In the genomic region with DNA sequence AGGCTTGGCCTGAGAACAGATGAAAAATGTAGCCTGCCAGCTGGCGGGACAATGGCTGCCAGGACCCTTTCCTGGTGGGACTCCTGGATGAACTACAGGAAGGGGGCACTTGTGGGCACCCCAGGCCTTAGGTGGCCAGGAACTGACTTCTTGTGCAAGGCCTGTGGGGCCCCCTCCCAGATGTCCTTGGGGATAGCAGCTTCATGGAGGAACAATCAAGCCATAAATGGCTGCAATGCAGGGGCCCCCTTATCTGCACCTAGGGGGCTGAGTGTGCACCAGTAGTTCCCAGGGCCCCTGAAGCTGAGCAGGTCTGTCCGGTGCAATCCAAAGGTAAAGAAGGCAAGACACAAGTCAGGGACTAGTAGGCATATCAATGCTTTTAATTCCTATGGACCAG, we compare ENCODE assay signal across 11 mouse cellular contexts. TPM values are rescaled to one million over a fixed set of nuclear protein-coding genes. Genes with fewer than 3 reads are reported as not detected.
DNase-seq lines count a peak whose midpoint lies in the region; ATAC-seq and TF ChIP-seq lines count a peak whose summit lies in the region.
"Had no signal": no experiment of that assay in that cellular context is flagged by ENCODE, and none has a peak within 500 bp of the region (broad histone marks: within the 10 kb centered on the region; RNA-seq: fewer than 3 reads in every experiment).

No protein-coding gene starts in this region.

- H3K4me3 ChIP-seq in heart, embryonic 11.5 days (ENCODE audit: low read depth, low read length), result no peak overlapping the region
- no peak overlapping the region for H3K4me3 ChIP-seq in stomach, embryonic 14.5 days (ENCODE audit: low read depth, low read length)
- no peak overlapping the region for H3K4me3 ChIP-seq in stomach, postnatal 0 days (ENCODE audit: low read depth, low read length)
- no peak overlapping the region for H3K4me3 ChIP-seq in intestine, embryonic 14.5 days (ENCODE audit: low read depth, low read length)
- peak overlapping the region; percentile 64 for H3K4me3 ChIP-seq in neural tube, embryonic 15.5 days (replicated peaks)
- H3K4me3 ChIP-seq in forebrain, embryonic 15.5 days, result no peak overlapping the region

- H3K27ac ChIP-seq in heart, embryonic 11.5 days (ENCODE audit: low read depth, low read length), result no peak overlapping the region
- no peak overlapping the region for H3K27ac ChIP-seq in stomach, embryonic 14.5 days (ENCODE audit: low read length)
- no peak overlapping the region for H3K27ac ChIP-seq in stomach, postnatal 0 days (replicated peaks)
- H3K27ac ChIP-seq in intestine, embryonic 14.5 days (ENCODE audit: low read depth), result peak overlapping the region; percentile 81
- H3K27ac ChIP-seq in neural tube, embryonic 15.5 days (replicated peaks), result no peak overlapping the region
- H3K27ac ChIP-seq in forebrain, embryonic 15.5 days (replicated peaks), result no peak overlapping the region

- H3K9me3 ChIP-seq in heart, embryonic 11.5 days (replicated peaks; ENCODE audit: control insufficient read depth, low read length), result no peaks in the 10 kb centered on the region
- no peaks in the 10 kb centered on the region for H3K9me3 ChIP-seq in stomach, embryonic 14.5 days (ENCODE audit: control insufficient read depth, low read depth, low read length)
- H3K9me3 ChIP-seq in stomach, postnatal 0 days (ENCODE audit: control insufficient read depth, low read length), result no peaks in the 10 kb centered on the region
- no peaks in the 10 kb centered on the region for H3K9me3 ChIP-seq in intestine, embryonic 14.5 days (ENCODE audit: control insufficient read depth, low read length)
- no peaks in the 10 kb centered on the region for H3K9me3 ChIP-seq in neural tube, embryonic 15.5 days (replicated peaks)
- no peaks in the 10 kb centered on the region for H3K9me3 ChIP-seq in forebrain, embryonic 15.5 days

- 0 out of 2 replicates have a peak, but pooled peaks cover 8% of the 10 kb centered on the region for H3K36me3 ChIP-seq in heart, embryonic 11.5 days (ENCODE audit: control insufficient read depth, insufficient read depth, low read length)
- peaks cover 26% of the 10 kb centered on the region; the same call in 1 of the 2 replicates for H3K36me3 ChIP-seq in stomach, embryonic 14.5 days (ENCODE audit: control insufficient read depth, insufficient read depth, low read length)
- H3K36me3 ChIP-seq in stomach, postnatal 0 days (ENCODE audit: control insufficient read depth, insufficient read depth, low read length), result no peaks in the 10 kb centered on the region; the same call in 1 of the 2 replicates
- peaks cover 24% of the 10 kb centered on the region for H3K36me3 ChIP-seq in intestine, embryonic 14.5 days (ENCODE audit: control insufficient read depth, insufficient read depth, low read length)
- peaks cover 29% of the 10 kb centered on the region for H3K36me3 ChIP-seq in neural tube, embryonic 15.5 days
- H3K36me3 ChIP-seq in forebrain, embryonic 15.5 days, result peaks cover 7% of the 10 kb centered on the region; the same call in 1 of the 2 replicates

- DNase-seq in heart, postnatal 10 days, result no peak
- no peak for DNase-seq in stomach, postnatal 0 days (ENCODE audit: low spot score)
- DNase-seq in intestine, embryonic 14.5 days (ENCODE audit: low spot score), result no peak
- DNase-seq in retina, embryonic 14.5 days (ENCODE audit: low spot score), result no peak
- DNase-seq: heart, postnatal 14 days; thymus, adult 18-20 months had no signal

- H3K4me2 ChIP-seq in heart, embryonic 11.5 days, result peak overlapping the region; percentile 83
- H3K4me2 ChIP-seq in stomach, embryonic 14.5 days (replicated peaks; ENCODE audit: low read depth, low read length), result peak overlapping the region; percentile 99
- no peak overlapping the region for H3K4me2 ChIP-seq in stomach, postnatal 0 days (replicated peaks; ENCODE audit: low read depth)
- H3K4me2 ChIP-seq in intestine, embryonic 14.5 days (ENCODE audit: low read length), result peak overlapping the region; percentile 85
- peak overlapping the region; percentile 82 for H3K4me2 ChIP-seq in neural tube, embryonic 15.5 days
- H3K4me2 ChIP-seq in forebrain, embryonic 15.5 days (replicated peaks), result no peak overlapping the region

- peaks cover 31% of the 10 kb centered on the region for H3K4me1 ChIP-seq in heart, embryonic 11.5 days (ENCODE audit: control insufficient read depth, insufficient read depth, low read length)
- peaks cover 39% of the 10 kb centered on the region for H3K4me1 ChIP-seq in stomach, embryonic 14.5 days (ENCODE audit: control insufficient read depth, insufficient read depth, low read length)
- H3K4me1 ChIP-seq in stomach, postnatal 0 days (replicated peaks; ENCODE audit: control insufficient read depth, insufficient read depth), result peaks cover 4% of the 10 kb centered on the region; the same call in 1 of the 2 replicates
- peaks cover 28% of the 10 kb centered on the region; the same call in 1 of the 2 replicates for H3K4me1 ChIP-seq in intestine, embryonic 14.5 days (replicated peaks; ENCODE audit: control insufficient read depth, insufficient read depth, low read length)
- H3K4me1 ChIP-seq in neural tube, embryonic 15.5 days, result peaks cover 44% of the 10 kb centered on the region
- H3K4me1 ChIP-seq in forebrain, embryonic 15.5 days, result peaks cover 38% of the 10 kb centered on the region

- no peak for ATAC-seq in heart, embryonic 11.5 days (replicated peaks; ENCODE audit: insufficient number of reproducible peaks, low FRiP score, low TSS enrichment)
- no peak for ATAC-seq in stomach, embryonic 14.5 days (ENCODE audit: insufficient number of reproducible peaks, insufficient read depth, low FRiP score, low read depth)
- ATAC-seq in stomach, postnatal 0 days (ENCODE audit: low FRiP score, low TSS enrichment), result no peak
- peak; percentile 6; the same call in 1 of the 2 replicates for ATAC-seq in intestine, embryonic 14.5 days (replicated peaks; ENCODE audit: low FRiP score, low TSS enrichment, low read depth)
- no peak for ATAC-seq in neural tube, embryonic 15.5 days (ENCODE audit: low FRiP score)
- no peak for ATAC-seq in forebrain, embryonic 15.5 days (replicated peaks)
- ATAC-seq: CD4-positive, CD25-positive, alpha-beta regulatory T cell, adult 4 months had no signal

- TF ChIP-seq EP300 in stomach, postnatal 0 days (optimal IDR thresholded peaks at IDR 0.05), result no peak

- peak overlapping the region; percentile 43; the same call in 1 of the 2 replicates for H3K9ac ChIP-seq in heart, embryonic 11.5 days (ENCODE audit: low read depth, low read length)
- H3K9ac ChIP-seq in stomach, embryonic 14.5 days (replicated peaks; ENCODE audit: low read depth, low read length), result no peak overlapping the region
- H3K9ac ChIP-seq in stomach, postnatal 0 days (ENCODE audit: low read length), result no peak overlapping the region
- H3K9ac ChIP-seq in intestine, embryonic 14.5 days (ENCODE audit: low read length), result no peak overlapping the region
- H3K9ac ChIP-seq in neural tube, embryonic 15.5 days (replicated peaks), result no peak overlapping the region
- H3K9ac ChIP-seq in forebrain, embryonic 15.5 days (replicated peaks), result no peak overlapping the region

- WGBS in heart, embryonic 11.5 days (ENCODE audit: insufficient replicate concordance), result 83% methylated on average over 2 of the region's 2 CpGs
- WGBS in stomach, embryonic 14.5 days, result 80% methylated on average over 2 of the region's 2 CpGs
- 95% methylated on average over 2 of the region's 2 CpGs for WGBS in stomach, postnatal 0 days
- 62% methylated on average over 2 of the region's 2 CpGs for WGBS in intestine, embryonic 14.5 days
- WGBS in neural tube, embryonic 15.5 days, result 86% methylated on average over 2 of the region's 2 CpGs
- WGBS in forebrain, embryonic 15.5 days, result 93% methylated on average over 2 of the region's 2 CpGs

- intact Hi-C loops in heart, postnatal 10 days (cut with DNase I), result no loop called here

- no peak for TF ChIP-seq CTCF in stomach, postnatal 0 days (IDR thresholded peaks at IDR 0.05; ENCODE audit: low read depth)

- H3K27me3 ChIP-seq in heart, embryonic 11.5 days (ENCODE audit: control insufficient read depth, insufficient read depth, low read length), result peaks cover 24% of the 10 kb centered on the region
- H3K27me3 ChIP-seq in stomach, embryonic 14.5 days (ENCODE audit: control insufficient read depth, insufficient read depth, low read length), result peaks cover 16% of the 10 kb centered on the region
- peaks cover 10% of the 10 kb centered on the region; the same call in 1 of the 2 replicates for H3K27me3 ChIP-seq in stomach, postnatal 0 days (ENCODE audit: control insufficient read depth, insufficient read depth, low read length)
- H3K27me3 ChIP-seq in intestine, embryonic 14.5 days (replicated peaks; ENCODE audit: control insufficient read depth, insufficient read depth, low read length), result peaks cover 21% of the 10 kb centered on the region
- peaks cover 21% of the 10 kb centered on the region for H3K27me3 ChIP-seq in neural tube, embryonic 15.5 days (replicated peaks)
- H3K27me3 ChIP-seq in forebrain, embryonic 15.5 days, result peaks cover 25% of the 10 kb centered on the region

RNA-seq across cellular contexts. Expression of a gene that starts 1.6 kb away (rescaled TPM):
- polyA plus RNA-seq in heart, embryonic 11.5 days (2014; fragmentation: Nextera tagmentation; extraction: Ambion mirVana), result 3.2 and 5.5 TPM in 2 replicates
- total RNA-seq in heart, postnatal 10 days (2021), result 1 to 10 TPM; 1.8 to 2.2 TPM
- polyA plus RNA-seq in stomach, embryonic 14.5 days (2014; fragmentation: Nextera tagmentation; extraction: Ambion mirVana), result 3.6 and 5.5 TPM in 2 replicates
- polyA plus RNA-seq in stomach, postnatal 0 days (2015; fragmentation: Nextera tagmentation; extraction: Ambion mirVana), result 0.34 and 0.55 TPM in 2 replicates
- 59.1 and 85.2 TPM in 2 replicates for polyA plus RNA-seq in intestine, embryonic 14.5 days (2014; fragmentation: Nextera tagmentation; extraction: Ambion mirVana)
- polyA plus RNA-seq in neural tube, embryonic 15.5 days (2015; fragmentation: Nextera tagmentation; extraction: Ambion mirVana), result 2.3 and 33.0 TPM in 2 replicates
- polyA plus RNA-seq in forebrain, embryonic 15.5 days (2015; fragmentation: Nextera tagmentation; extraction: Ambion mirVana), result 4.2 and 5.3 TPM in 2 replicates

RNA-seq across cellular contexts. Expression of a gene that starts 2.0 kb away (rescaled TPM):
- 167 and 172 TPM in 2 replicates for polyA plus RNA-seq in heart, embryonic 11.5 days (2014; fragmentation: Nextera tagmentation; extraction: Ambion mirVana)
- 100 to 1,000 TPM in 1 of 2 experiments, 10 to 100 TPM in 1; 93.8 to 101 TPM for total RNA-seq in heart, postnatal 10 days (2021)
- 225 and 231 TPM in 2 replicates for polyA plus RNA-seq in stomach, embryonic 14.5 days (2014; fragmentation: Nextera tagmentation; extraction: Ambion mirVana)
- polyA plus RNA-seq in stomach, postnatal 0 days (2015; fragmentation: Nextera tagmentation; extraction: Ambion mirVana), result 87.0 and 87.5 TPM in 2 replicates
- polyA plus RNA-seq in intestine, embryonic 14.5 days (2014; fragmentation: Nextera tagmentation; extraction: Ambion mirVana), result 278 and 287 TPM in 2 replicates
- polyA plus RNA-seq in neural tube, embryonic 15.5 days (2015; fragmentation: Nextera tagmentation; extraction: Ambion mirVana), result 159 and 181 TPM in 2 replicates
- polyA plus RNA-seq in forebrain, embryonic 15.5 days (2015; fragmentation: Nextera tagmentation; extraction: Ambion mirVana), result 151 and 158 TPM in 2 replicates

RNA-seq across cellular contexts. Expression of a gene that starts 8.5 kb away (rescaled TPM):
- polyA plus RNA-seq in heart, embryonic 11.5 days (2014; fragmentation: Nextera tagmentation; extraction: Ambion mirVana), result 0.21 TPM in 1 of 2 replicates, not detected in the other
- under 1 TPM; 0.10 to 0.12 TPM for total RNA-seq in heart, postnatal 10 days (2021)
- 0.70 and 1.3 TPM in 2 replicates for polyA plus RNA-seq in stomach, embryonic 14.5 days (2014; fragmentation: Nextera tagmentation; extraction: Ambion mirVana)
- 0.29 and 0.52 TPM in 2 replicates for polyA plus RNA-seq in stomach, postnatal 0 days (2015; fragmentation: Nextera tagmentation; extraction: Ambion mirVana)
- 1.8 and 2.0 TPM in 2 replicates for polyA plus RNA-seq in intestine, embryonic 14.5 days (2014; fragmentation: Nextera tagmentation; extraction: Ambion mirVana)
- 14.5 and 18.9 TPM in 2 replicates for polyA plus RNA-seq in neural tube, embryonic 15.5 days (2015; fragmentation: Nextera tagmentation; extraction: Ambion mirVana)
- polyA plus RNA-seq in forebrain, embryonic 15.5 days (2015; fragmentation: Nextera tagmentation; extraction: Ambion mirVana), result 5.5 and 5.9 TPM in 2 replicates
- polyA plus RNA-seq: CD4-positive, CD25-positive, alpha-beta regulatory T cell, adult 4 months had no signal

RNA-seq across cellular contexts. Expression of a gene that starts 15.4 kb away (rescaled TPM):
- 318 and 356 TPM in 2 replicates for polyA plus RNA-seq in heart, embryonic 11.5 days (2014; fragmentation: Nextera tagmentation; extraction: Ambion mirVana)
- total RNA-seq in heart, postnatal 10 days (2021), result 100 to 1,000 TPM; 188 to 189 TPM
- polyA plus RNA-seq in stomach, embryonic 14.5 days (2014; fragmentation: Nextera tagmentation; extraction: Ambion mirVana), result 342 and 346 TPM in 2 replicates
- polyA plus RNA-seq in stomach, postnatal 0 days (2015; fragmentation: Nextera tagmentation; extraction: Ambion mirVana), result 351 and 372 TPM in 2 replicates
- 356 and 385 TPM in 2 replicates for polyA plus RNA-seq in intestine, embryonic 14.5 days (2014; fragmentation: Nextera tagmentation; extraction: Ambion mirVana)
- polyA plus RNA-seq in neural tube, embryonic 15.5 days (2015; fragmentation: Nextera tagmentation; extraction: Ambion mirVana), result 400 and 433 TPM in 2 replicates
- 368 and 393 TPM in 2 replicates for polyA plus RNA-seq in forebrain, embryonic 15.5 days (2015; fragmentation: Nextera tagmentation; extraction: Ambion mirVana)

RNA-seq across cellular contexts. Expression of a gene that starts 26.3 kb away (rescaled TPM):
- 20.3 and 21.9 TPM in 2 replicates for polyA plus RNA-seq in heart, embryonic 11.5 days (2014; fragmentation: Nextera tagmentation; extraction: Ambion mirVana)
- 10 to 100 TPM; 16.1 to 18.3 TPM for total RNA-seq in heart, postnatal 10 days (2021)
- polyA plus RNA-seq in stomach, embryonic 14.5 days (2014; fragmentation: Nextera tagmentation; extraction: Ambion mirVana), result 30.5 and 33.2 TPM in 2 replicates
- 15.9 and 16.0 TPM in 2 replicates for polyA plus RNA-seq in stomach, postnatal 0 days (2015; fragmentation: Nextera tagmentation; extraction: Ambion mirVana)
- 31.2 and 32.0 TPM in 2 replicates for polyA plus RNA-seq in intestine, embryonic 14.5 days (2014; fragmentation: Nextera tagmentation; extraction: Ambion mirVana)
- polyA plus RNA-seq in neural tube, embryonic 15.5 days (2015; fragmentation: Nextera tagmentation; extraction: Ambion mirVana), result 15.4 and 21.1 TPM in 2 replicates
- 28.2 and 28.6 TPM in 2 replicates for polyA plus RNA-seq in forebrain, embryonic 15.5 days (2015; fragmentation: Nextera tagmentation; extraction: Ambion mirVana)

Comparison
In these comparisons a context has a peak if more than half of its experiments do, and no peak if none do; other contexts are left out.
1. H3K4me2 ChIP-seq: peak in heart, embryonic 11.5 days (single experiment), stomach, embryonic 14.5 days (single experiment), intestine, embryonic 14.5 days (single experiment) and neural tube, embryonic 15.5 days (single experiment); none in stomach, postnatal 0 days (single experiment) and forebrain, embryonic 15.5 days (single experiment).